8 mouse cellular contexts compared by ENCODE assay signal in genomic region chr7:16308555-16309317, GRCm38 (mm10). TPM values are rescaled to one million over a fixed set of nuclear protein-coding genes. Genes with fewer than 3 reads are reported as not detected.
A peak's percentile ranks its signal among the peaks of the same experiment; 100 is the strongest.
DNase-seq lines count a peak whose midpoint lies in the region; ATAC-seq and TF ChIP-seq lines count a peak whose summit lies in the region.

No protein-coding gene starts in this region.

- H3K4me3 ChIP-seq in left cerebral cortex, adult 2 months = peak overlapping the region; percentile 93
- peak overlapping the region; percentile 75 for H3K4me3 ChIP-seq in heart, postnatal 0 days (ENCODE audit: low read depth, low read length)
- peak overlapping the region; percentile 47 to 92 for H3K4me3 ChIP-seq in liver, embryonic 14.5 days (ENCODE audit: insufficient read depth in 1 of 2, low read depth in 2 of 2, low read length in 2 of 2)
- peak overlapping the region; percentile 70 for H3K4me3 ChIP-seq in stomach, embryonic 14.5 days (ENCODE audit: low read depth, low read length)

- H3K9me3 ChIP-seq in heart, postnatal 0 days (replicated peaks; ENCODE audit: control insufficient read depth, low read length) = no peaks in the 10 kb centered on the region
- H3K9me3 ChIP-seq in liver, embryonic 14.5 days (ENCODE audit: control insufficient read depth, low read length) = no peaks in the 10 kb centered on the region
- H3K9me3 ChIP-seq in stomach, embryonic 14.5 days (ENCODE audit: control insufficient read depth, low read depth, low read length) = no peaks in the 10 kb centered on the region

- no peak for TF ChIP-seq POLR2A in brain, embryonic 14.5 days (IDR thresholded peaks at IDR 0.05; ENCODE audit: borderline replicate concordance, extremely low read depth, insufficient read depth, insufficient read length, poor library complexity, severe bottlenecking)

- no peak for TF ChIP-seq EP300 in heart, postnatal 0 days (IDR thresholded peaks at IDR 0.05; ENCODE audit: low read depth)
- no peak for TF ChIP-seq EP300 in liver, embryonic 14.5 days (IDR thresholded peaks at IDR 0.05; ENCODE audit: low read depth)

- WGBS in heart, postnatal 0 days = 36% methylated on average over 16 of the region's 16 CpGs
- WGBS in liver, embryonic 14.5 days (ENCODE audit: insufficient replicate concordance) = 37% methylated on average over 16 of the region's 16 CpGs
- WGBS in stomach, embryonic 14.5 days = 33% methylated on average over 16 of the region's 16 CpGs

- ATAC-seq in heart, postnatal 0 days (ENCODE audit: insufficient read depth, low read depth) = no peak
- no peak for ATAC-seq in liver, embryonic 14.5 days (ENCODE audit: insufficient read depth)
- ATAC-seq in stomach, embryonic 14.5 days (ENCODE audit: insufficient number of reproducible peaks, insufficient read depth, low FRiP score, low read depth) = no peak

- no peak for TF ChIP-seq CTCF in left cerebral cortex, adult 2 months (IDR thresholded peaks at IDR 0.05)
- TF ChIP-seq CTCF in brain, embryonic 14.5 days (IDR thresholded peaks at IDR 0.05; ENCODE audit: borderline replicate concordance, extremely low read depth, insufficient read depth, insufficient read length) = no peak
- no peak for TF ChIP-seq CTCF in heart, postnatal 0 days (IDR thresholded peaks at IDR 0.05; ENCODE audit: low read depth)
- TF ChIP-seq CTCF in liver, embryonic 14.5 days (IDR thresholded peaks at IDR 0.05; ENCODE audit: low read depth) = no peak

- H3K9ac ChIP-seq in heart, postnatal 0 days (replicated peaks; ENCODE audit: low read depth, low read length) = no peak overlapping the region; the same call in 1 of the 2 replicates
- peak overlapping the region; percentile 87 for H3K9ac ChIP-seq in liver, embryonic 14.5 days (replicated peaks)
- H3K9ac ChIP-seq in stomach, embryonic 14.5 days (replicated peaks; ENCODE audit: low read depth, low read length) = no peak overlapping the region

- no peak for DNase-seq in left cerebral cortex, adult 2 months (ENCODE audit: extremely low spot score in 1 of 2, low spot score in 2 of 2)
- no peak for DNase-seq in left cerebral cortex, postnatal 14 days (ENCODE audit: low spot score in 2 of 2)
- peak; percentile 18 for DNase-seq in brain, embryonic 14.5 days (ENCODE audit: low read depth)
- DNase-seq in heart, postnatal 0 days (ENCODE audit: low spot score) = no peak
- DNase-seq in liver, embryonic 14.5 days (ENCODE audit: low read depth in 3 of 3, low spot score in 3 of 3) = no peak
- no peak for DNase-seq in urinary bladder, adult 2 months (ENCODE audit: low spot score)
- DNase-seq in gastrocnemius, postnatal 36 days = no peak

- H3K27me3 ChIP-seq in heart, postnatal 0 days (ENCODE audit: control insufficient read depth, insufficient read depth, low read length) = no peaks in the 10 kb centered on the region
- peaks cover 10% of the 10 kb centered on the region for H3K27me3 ChIP-seq in liver, embryonic 14.5 days (ENCODE audit: control insufficient read depth, insufficient read depth, low read length)
- no peaks in the 10 kb centered on the region for H3K27me3 ChIP-seq in stomach, embryonic 14.5 days (ENCODE audit: control insufficient read depth, insufficient read depth, low read length)

- H3K36me3 ChIP-seq in heart, postnatal 0 days (replicated peaks; ENCODE audit: control insufficient read depth, insufficient read depth, low read length) = no peaks in the 10 kb centered on the region
- H3K36me3 ChIP-seq in liver, embryonic 14.5 days (replicated peaks; ENCODE audit: control insufficient read depth, insufficient read depth, low read depth) = no peaks in the 10 kb centered on the region
- H3K36me3 ChIP-seq in stomach, embryonic 14.5 days (ENCODE audit: control insufficient read depth, insufficient read depth, low read length) = no peaks in the 10 kb centered on the region

- peaks cover 7% of the 10 kb centered on the region; the same call in 1 of the 2 replicates for H3K4me1 ChIP-seq in heart, postnatal 0 days (ENCODE audit: control insufficient read depth, insufficient read depth)
- peaks cover 30 to 32% of the 10 kb centered on the region in 2 experiments for H3K4me1 ChIP-seq in liver, embryonic 14.5 days (replicated peaks; ENCODE audit: control insufficient read depth in 2 of 2, insufficient read depth in 2 of 2, low read length in 1 of 2)
- H3K4me1 ChIP-seq in stomach, embryonic 14.5 days (ENCODE audit: control insufficient read depth, insufficient read depth, low read length) = peaks cover 38% of the 10 kb centered on the region

- intact Hi-C loops in left cerebral cortex, adult 2 months (cut with DNase I) = loop anchor here (1.0 kb wide), 1 partner anchor 13 kb away; no protein-coding TSS in a partner anchor
- intact Hi-C loops in left cerebral cortex, postnatal 14 days (cut with DNase I) = no loop called here
- intact Hi-C loops in gastrocnemius, postnatal 36 days (cut with DNase I) = no loop called here

- H3K27ac ChIP-seq in left cerebral cortex, adult 2 months = peak overlapping the region; percentile 38
- H3K27ac ChIP-seq in heart, postnatal 0 days (ENCODE audit: low read depth) = peak overlapping the region; percentile 99
- H3K27ac ChIP-seq in liver, embryonic 14.5 days = peak overlapping the region; percentile 87
- H3K27ac ChIP-seq in stomach, embryonic 14.5 days (ENCODE audit: low read length) = peak overlapping the region; percentile 23; the same call in 1 of the 2 replicates

- H3K4me2 ChIP-seq in heart, postnatal 0 days (ENCODE audit: low read depth, low read length) = peak overlapping the region; percentile 82
- peak overlapping the region; percentile 99 for H3K4me2 ChIP-seq in liver, embryonic 14.5 days (ENCODE audit: low read depth)
- H3K4me2 ChIP-seq in stomach, embryonic 14.5 days (replicated peaks; ENCODE audit: low read depth, low read length) = peak overlapping the region; percentile 99

RNA-seq across cellular contexts. Expression of gene Bbc3, which starts 0.5 kb away (rescaled TPM):
- total RNA-seq in left cerebral cortex, adult 2 months (2021) = 1 to 10 TPM; 9.1 to 9.7 TPM
- 10 to 100 TPM; 22.3 to 23.0 TPM for total RNA-seq in left cerebral cortex, postnatal 14 days (2021)
- polyA plus RNA-seq in brain, embryonic 14.5 days (2012; rRNA removed) = 26.6 and 27.4 TPM in 2 replicates
- total RNA-seq in heart, postnatal 0 days (2014; rRNA removed; ENCODE audit: low replicate concordance) = 7.3 and 14.6 TPM in 2 replicates
- polyA plus RNA-seq in heart, postnatal 0 days (2015; fragmentation: Nextera tagmentation; extraction: Ambion mirVana) = 5.6 and 6.6 TPM in 2 replicates
- polyA plus RNA-seq in liver, embryonic 14.5 days (2012; rRNA removed) = 3.2 and 3.8 TPM in 2 replicates
- polyA plus RNA-seq in liver, embryonic 14.5 days (2014; fragmentation: Nextera tagmentation; extraction: Ambion mirVana) = 2.0 and 3.3 TPM in 2 replicates
- 5.2 and 5.3 TPM in 2 replicates for polyA plus RNA-seq in stomach, embryonic 14.5 days (2014; fragmentation: Nextera tagmentation; extraction: Ambion mirVana)
- 5.0 and 5.2 TPM in 2 replicates for polyA plus RNA-seq in urinary bladder, adult 2 months (2012; rRNA removed)
- 1 to 10 TPM; 1.4 to 2.2 TPM for total RNA-seq in gastrocnemius, postnatal 36 days (2021)

RNA-seq across cellular contexts. Expression of gene Ccdc9, which starts 22.1 kb away (rescaled TPM):
- total RNA-seq in left cerebral cortex, adult 2 months (2021) = 10 to 100 TPM; 94.3 to 95.1 TPM
- total RNA-seq in left cerebral cortex, postnatal 14 days (2021) = 10 to 100 TPM; 85.2 to 87.3 TPM
- polyA plus RNA-seq in brain, embryonic 14.5 days (2012; rRNA removed) = 42.5 and 63.9 TPM in 2 replicates
- total RNA-seq in heart, postnatal 0 days (2014; rRNA removed; ENCODE audit: low replicate concordance) = 5.7 and 43.7 TPM in 2 replicates
- 4.7 and 7.2 TPM in 2 replicates for polyA plus RNA-seq in heart, postnatal 0 days (2015; fragmentation: Nextera tagmentation; extraction: Ambion mirVana)
- 15.9 and 24.7 TPM in 2 replicates for polyA plus RNA-seq in liver, embryonic 14.5 days (2012; rRNA removed)
- polyA plus RNA-seq in liver, embryonic 14.5 days (2014; fragmentation: Nextera tagmentation; extraction: Ambion mirVana) = 4.2 and 7.6 TPM in 2 replicates
- polyA plus RNA-seq in stomach, embryonic 14.5 days (2014; fragmentation: Nextera tagmentation; extraction: Ambion mirVana) = 20.5 and 23.4 TPM in 2 replicates
- polyA plus RNA-seq in urinary bladder, adult 2 months (2012; rRNA removed) = 61.4 and 104 TPM in 2 replicates
- total RNA-seq in gastrocnemius, postnatal 36 days (2021) = 10 to 100 TPM; 40.7 to 44.6 TPM

RNA-seq across cellular contexts. Expression of gene Inafm1, which starts 35.3 kb away (rescaled TPM):
- total RNA-seq in left cerebral cortex, adult 2 months (2021) = 10 to 100 TPM; 36.7 to 41.3 TPM
- 10 to 100 TPM; 30.3 to 30.8 TPM for total RNA-seq in left cerebral cortex, postnatal 14 days (2021)
- polyA plus RNA-seq in brain, embryonic 14.5 days (2012; rRNA removed) = 50.1 and 52.9 TPM in 2 replicates
- 9.8 and 10.7 TPM in 2 replicates for total RNA-seq in heart, postnatal 0 days (2014; rRNA removed; ENCODE audit: low replicate concordance)
- polyA plus RNA-seq in heart, postnatal 0 days (2015; fragmentation: Nextera tagmentation; extraction: Ambion mirVana) = 7.7 and 9.6 TPM in 2 replicates
- polyA plus RNA-seq in liver, embryonic 14.5 days (2012; rRNA removed) = 7.9 and 8.3 TPM in 2 replicates
- polyA plus RNA-seq in liver, embryonic 14.5 days (2014; fragmentation: Nextera tagmentation; extraction: Ambion mirVana) = 3.5 and 4.0 TPM in 2 replicates
- polyA plus RNA-seq in stomach, embryonic 14.5 days (2014; fragmentation: Nextera tagmentation; extraction: Ambion mirVana) = 19.0 and 19.5 TPM in 2 replicates
- polyA plus RNA-seq in urinary bladder, adult 2 months (2012; rRNA removed) = 26.5 and 36.7 TPM in 2 replicates
- 10 to 100 TPM; 12.2 to 15.1 TPM for total RNA-seq in gastrocnemius, postnatal 36 days (2021)

RNA-seq across cellular contexts. Expression of gene C5ar1, which starts 49.4 kb away (rescaled TPM):
- 1 to 10 TPM; 1.3 to 1.7 TPM for total RNA-seq in left cerebral cortex, adult 2 months (2021)
- total RNA-seq in left cerebral cortex, postnatal 14 days (2021) = 1 to 10 TPM in 1 of 2 experiments, under 1 TPM in 1; 0.70 to 1.7 TPM
- 1.1 and 1.4 TPM in 2 replicates for polyA plus RNA-seq in brain, embryonic 14.5 days (2012; rRNA removed)
- 2.0 and 3.3 TPM in 2 replicates for total RNA-seq in heart, postnatal 0 days (2014; rRNA removed; ENCODE audit: low replicate concordance)
- polyA plus RNA-seq in heart, postnatal 0 days (2015; fragmentation: Nextera tagmentation; extraction: Ambion mirVana) = 1.9 and 2.2 TPM in 2 replicates
- 0.95 and 1.1 TPM in 2 replicates for polyA plus RNA-seq in liver, embryonic 14.5 days (2012; rRNA removed)
- 1.1 and 1.9 TPM in 2 replicates for polyA plus RNA-seq in liver, embryonic 14.5 days (2014; fragmentation: Nextera tagmentation; extraction: Ambion mirVana)
- polyA plus RNA-seq in stomach, embryonic 14.5 days (2014; fragmentation: Nextera tagmentation; extraction: Ambion mirVana) = 2.4 and 3.2 TPM in 2 replicates
- polyA plus RNA-seq in urinary bladder, adult 2 months (2012; rRNA removed) = 11.8 and 16.8 TPM in 2 replicates
- total RNA-seq in gastrocnemius, postnatal 36 days (2021) = 1 to 10 TPM; 1.7 to 1.8 TPM

Comparison
In these comparisons a context has a peak if more than half of its experiments do, and no peak if none do; other contexts are left out.
1. H3K27ac ChIP-seq: peak in every context shown above with its lines; median percentile 99 in heart, postnatal 0 days; 87 in liver, embryonic 14.5 days; 38 in left cerebral cortex, adult 2 months; 23 in stomach, embryonic 14.5 days.